Mouse (Mus musculus) MEL (cell line): Measurements from ENCODE around the gene Cyp4f14. TPM values are rescaled to one million over a fixed set of nuclear protein-coding genes. Genes with fewer than 3 reads are reported as not detected.
"Not testable (repeated sequence)": the region's sequence is repeated elsewhere in the genome, so short reads cannot be mapped to it uniquely, and the experiment has no call there.

Experiments used
- DNase-seq: peaks from one replicate; pipeline ENCODE4 v3.0.0; 2011; ENCODE audit warnings: low read depth, low spot score
- H3K27ac ChIP-seq: 2 replicates; pipeline ENCODE4 v1.5.1; 2012; ENCODE audit warnings: low read depth, mild to moderate bottlenecking, control low read depth, low read length, moderate library complexity; ENCODE audit not compliant: control insufficient read depth
- H3K27me3 ChIP-seq, 2 experiments: fragments of 150-350 bp in 1 of 2; sonication (generic) in 1 of 2; 2 replicates each; pipeline ENCODE4 v1.6.1; 2012; ENCODE audit warnings: low read length in 2 of 2, mild to moderate bottlenecking in 2 of 2, improper control_type of control experiment in 1 of 2, moderate library complexity in 1 of 2; ENCODE audit not compliant: insufficient read depth in 2 of 2, control insufficient read depth in 1 of 2
- H3K36me3 ChIP-seq, 2 experiments: 2 replicates each; pipeline ENCODE4 v1.6.1; 2012 to 2014; ENCODE audit warnings: low read length in 2 of 2, improper control_type of control experiment in 1 of 2, inconsistent platforms in 1 of 2, mild to moderate bottlenecking in 1 of 2; ENCODE audit not compliant: insufficient read depth in 2 of 2, control insufficient read depth in 1 of 2
- H3K4me1 ChIP-seq, 2 experiments: fragments of 150-350 bp in 1 of 2; sonication (generic) in 1 of 2; 2 replicates each; pipeline ENCODE4 v1.6.1; 2012; ENCODE audit warnings: low read length in 2 of 2, improper control_type of control experiment in 1 of 2, mild to moderate bottlenecking in 1 of 2; ENCODE audit not compliant: insufficient read depth in 2 of 2, control insufficient read depth in 1 of 2
- H3K4me3 ChIP-seq, 2 experiments: fragments of 150-350 bp in 1 of 2; sonication (generic) in 1 of 2; 2 replicates each; pipeline ENCODE4 v1.5.1; 2012; ENCODE audit warnings: low read depth in 2 of 2, low read length in 2 of 2, mild to moderate bottlenecking in 2 of 2, moderate library complexity in 2 of 2, control low read depth in 1 of 2, improper control_type of control experiment in 1 of 2; ENCODE audit not compliant: control insufficient read depth in 1 of 2, insufficient read depth in 1 of 2
- H3K79me2 ChIP-seq: 2 replicates; pipeline ENCODE4 v1.6.1; 2012; ENCODE audit warnings: mild to moderate bottlenecking, low read length, moderate library complexity; ENCODE audit not compliant: control insufficient read depth, poor library complexity, insufficient read depth
- H3K9ac ChIP-seq: 2 replicates; pipeline ENCODE4 v1.6.1; 2012; ENCODE audit warnings: low read depth, mild to moderate bottlenecking, control low read depth, low read length, moderate library complexity; ENCODE audit not compliant: control insufficient read depth, poor library complexity, severe bottlenecking
- H3K9me3 ChIP-seq: fragments of 150-350 bp; sonication (generic); replicated peaks from 2 replicates; pipeline ENCODE4 v1.6.1; 2012; ENCODE audit warnings: mild to moderate bottlenecking, low read length, improper control_type of control experiment, moderate library complexity; ENCODE audit not compliant: insufficient read depth
- polyA plus RNA-seq, 2 experiments: library from polyadenylated mRNA; stranded (reverse) in 1 of 2; unstranded in 1 of 2; fragments of >175 nt in 1 of 2; fragments of >200 nt in 1 of 2; gene quantifications; 2 replicates each; pipeline versions ENCODE4 v1.2.1 to v1.2.4; 2012; ENCODE audit warnings: low replicate concordance in 2 of 2, low read depth in 1 of 2; ENCODE audit not compliant: insufficient read length in 2 of 2, insufficient read depth in 1 of 2, missing spikeins in 1 of 2
- total RNA-seq: library from RNA; depleted of rRNA; stranded (reverse); fragments of 300-350 nt; gene quantifications from 2 replicates; pipeline ENCODE4 v1.2.3, GENCODE M21; 2012; rRNA removed

Gene Cyp4f14
- total and polyA plus RNA-seq, 3 experiments = not detected

DNA sequence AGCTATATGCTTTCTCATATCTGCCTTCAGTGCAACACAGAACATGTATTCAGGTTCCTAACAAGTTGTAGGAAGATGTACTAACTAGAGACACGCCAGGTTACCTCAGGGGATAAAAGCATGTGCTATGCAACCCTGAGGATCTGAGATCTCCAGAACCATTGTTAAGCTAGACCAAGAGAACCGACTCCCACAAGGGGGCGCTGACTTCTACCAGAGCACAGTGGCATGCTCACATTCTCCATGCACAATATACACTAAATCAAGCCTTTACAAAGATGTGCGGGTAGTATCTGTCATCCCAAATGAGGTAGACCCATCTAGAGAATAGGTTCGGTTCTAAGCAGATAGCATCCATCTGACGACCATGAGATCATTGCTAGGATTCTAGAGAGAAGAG, 60.4 kb downstream of the Cyp4f14 start:
- not testable (repeated sequence) for H3K4me3 ChIP-seq, DNase-seq, H3K4me1 ChIP-seq, H3K36me3 ChIP-seq, H3K9me3 ChIP-seq, H3K27me3 ChIP-seq, H3K27ac ChIP-seq, H3K9ac ChIP-seq, H3K79me2 ChIP-seq

Other genes starting within 250 kb of the Cyp4f14 start
- gene Cyp4f15, start 231.7 kb downstream of the Cyp4f14 start, total RNA-seq = not detected in 2 replicates
- not detected for gene Cyp4f15, start 231.7 kb downstream of the Cyp4f14 start, polyA plus RNA-seq
- 8.8 and 11.7 TPM in 2 replicates for gene Zfp871, start 129.1 kb downstream of the Cyp4f14 start, total RNA-seq
- 10 to 100 TPM; 12.2 to 16.9 TPM for gene Zfp871, start 129.1 kb downstream of the Cyp4f14 start, polyA plus RNA-seq
- gene Zfp811, start 107.4 kb downstream of the Cyp4f14 start, total RNA-seq = not detected in 2 replicates
- not detected for gene Zfp811, start 107.4 kb downstream of the Cyp4f14 start, polyA plus RNA-seq
- gene Zfp799, start 87.1 kb downstream of the Cyp4f14 start, total RNA-seq = not detected in 2 replicates
- under 1 TPM in 1 of 2 experiments, not detected in 1; 0.01 TPM for gene Zfp799, start 87.1 kb downstream of the Cyp4f14 start, polyA plus RNA-seq
- gene Zfp870, start 25.7 kb downstream of the Cyp4f14 start, total RNA-seq = not detected in 2 replicates
- gene Zfp870, start 25.7 kb downstream of the Cyp4f14 start, polyA plus RNA-seq = under 1 TPM in 1 of 2 experiments, not detected in 1; 0.25 TPM
- gene Cyp4f13, start 30.1 kb upstream of the Cyp4f14 start, total RNA-seq = 5.4 and 9.7 TPM in 2 replicates
- 10 to 100 TPM in 1 of 2 experiments, not detected in 1; 19.3 TPM for gene Cyp4f13, start 30.1 kb upstream of the Cyp4f14 start, polyA plus RNA-seq
- 9.8 and 13.4 TPM in 2 replicates for gene Zfp472, start 48.5 kb upstream of the Cyp4f14 start, total RNA-seq
- gene Zfp472, start 48.5 kb upstream of the Cyp4f14 start, polyA plus RNA-seq = 1 to 10 TPM in 1 of 2 experiments, not detected in 1; 7.1 TPM
- gene Zfp952, start 75.8 kb upstream of the Cyp4f14 start, total RNA-seq = 3.2 and 4.7 TPM in 2 replicates
- gene Zfp952, start 75.8 kb upstream of the Cyp4f14 start, polyA plus RNA-seq = 1 to 10 TPM in 1 of 2 experiments, not detected in 1; 2.9 TPM
- 1.4 and 1.5 TPM in 2 replicates for gene Zfp763, start 116.1 kb upstream of the Cyp4f14 start, total RNA-seq
- gene Zfp763, start 116.1 kb upstream of the Cyp4f14 start, polyA plus RNA-seq = 1 to 10 TPM in 1 of 2 experiments, not detected in 1; 1.3 TPM
- not detected in 2 replicates for gene 4921501E09Rik, start 150.7 kb upstream of the Cyp4f14 start, total RNA-seq
- not detected for gene 4921501E09Rik, start 150.7 kb upstream of the Cyp4f14 start, polyA plus RNA-seq
- gene Zfp563, start 172.0 kb upstream of the Cyp4f14 start, total RNA-seq = 1.6 and 1.7 TPM in 2 replicates
- under 1 TPM in 1 of 2 experiments, not detected in 1; 0.95 TPM for gene Zfp563, start 172.0 kb upstream of the Cyp4f14 start, polyA plus RNA-seq
- gene Morc2b, start 222.3 kb upstream of the Cyp4f14 start, total RNA-seq = not detected in 2 replicates
- not detected for gene Morc2b, start 222.3 kb upstream of the Cyp4f14 start, polyA plus RNA-seq